Mouse (Mus musculus): ENCODE results near the gene Olfr324. TPM values are rescaled to one million over a fixed set of nuclear protein-coding genes. Genes with fewer than 3 reads are reported as not detected.

Gene Olfr324
- polyA plus RNA-seq, 1 experiment = not detected

DNA sequence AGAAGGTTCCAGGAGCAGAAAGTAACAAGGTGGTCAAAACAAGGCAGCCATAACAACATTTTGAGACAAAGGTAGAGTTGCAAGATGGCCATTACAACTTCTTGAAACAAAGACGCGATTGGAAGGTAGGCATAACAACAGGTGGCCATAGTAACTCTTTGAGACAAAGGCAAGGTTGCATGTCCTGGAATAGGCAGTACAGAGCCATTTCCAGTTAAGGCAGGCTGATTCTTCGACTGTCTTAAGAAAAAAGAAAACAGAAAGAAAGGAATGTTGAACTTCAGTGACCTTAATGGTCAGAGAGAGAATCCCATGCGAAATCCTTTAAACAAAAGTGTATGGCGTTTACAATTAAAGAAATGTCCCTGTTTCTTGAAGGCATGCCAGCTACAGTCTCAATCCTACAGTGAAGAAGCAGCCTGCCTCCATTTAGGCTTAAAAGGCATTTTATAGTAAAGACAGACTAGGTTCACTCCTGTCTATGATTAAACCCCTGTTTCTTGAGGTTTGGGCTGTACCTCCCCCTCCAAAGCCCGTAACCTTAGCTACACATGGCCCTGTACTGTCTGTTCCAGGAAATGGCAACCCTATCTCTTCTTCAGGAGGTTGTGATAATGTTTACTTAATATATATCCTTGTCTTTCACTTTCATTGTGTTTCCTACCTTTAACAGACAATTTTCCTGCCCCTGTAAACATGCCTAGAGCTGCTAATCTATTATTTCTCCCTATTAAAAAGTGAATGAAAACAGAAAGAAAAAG, 8.1 kb downstream of the Olfr324 start:
- Histone ChIP-seq H3K4me3 (ENCODE audit: insufficient read depth, low read length) (no peak overlapping the region), H3K27ac (ENCODE audit: insufficient read depth, low read depth, low read length) (no peak overlapping the region), H3K4me1 (ENCODE audit: control insufficient read depth, insufficient read depth, low read length) (no peaks in the 10 kb centered on the region)
- TF ChIP-seq CTCF (IDR thresholded peaks at IDR 0.05; ENCODE audit: low read depth, low read length) = no peak

DNA sequence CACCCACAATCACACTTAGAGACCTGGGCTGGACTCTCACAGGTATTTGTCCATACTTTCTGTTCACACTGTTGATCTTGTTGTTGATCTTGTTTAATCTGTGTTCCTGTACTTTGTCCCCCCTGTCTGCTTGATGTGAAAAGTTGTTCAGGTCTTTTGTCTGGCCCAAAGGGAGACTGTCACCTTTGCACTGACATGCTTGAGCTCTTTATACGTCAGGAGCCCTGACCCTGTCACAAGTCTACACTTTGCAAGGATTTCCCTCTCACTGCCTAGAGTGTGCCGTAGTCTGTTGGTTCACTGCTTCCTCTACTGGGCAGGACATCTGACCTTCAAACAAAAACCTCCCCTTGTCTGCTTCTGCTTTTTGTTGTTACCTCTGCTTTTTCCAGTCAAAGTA, 9.8 kb downstream of the Olfr324 start:
- H3K27ac ChIP-seq (ENCODE audit: insufficient read depth, low read depth, low read length) = no peak overlapping the region
- no peak overlapping the region for H3K4me3 ChIP-seq (ENCODE audit: insufficient read depth, low read length)
- TF ChIP-seq CTCF (IDR thresholded peaks at IDR 0.05; ENCODE audit: low read depth, low read length) = no peak
- no peak for TF ChIP-seq POLR2A (IDR thresholded peaks at IDR 0.05; ENCODE audit: borderline replicate concordance, low read depth, low read length)
- H3K4me1 ChIP-seq (ENCODE audit: control insufficient read depth, insufficient read depth, low read length) = no peaks in the 10 kb centered on the region

DNA sequence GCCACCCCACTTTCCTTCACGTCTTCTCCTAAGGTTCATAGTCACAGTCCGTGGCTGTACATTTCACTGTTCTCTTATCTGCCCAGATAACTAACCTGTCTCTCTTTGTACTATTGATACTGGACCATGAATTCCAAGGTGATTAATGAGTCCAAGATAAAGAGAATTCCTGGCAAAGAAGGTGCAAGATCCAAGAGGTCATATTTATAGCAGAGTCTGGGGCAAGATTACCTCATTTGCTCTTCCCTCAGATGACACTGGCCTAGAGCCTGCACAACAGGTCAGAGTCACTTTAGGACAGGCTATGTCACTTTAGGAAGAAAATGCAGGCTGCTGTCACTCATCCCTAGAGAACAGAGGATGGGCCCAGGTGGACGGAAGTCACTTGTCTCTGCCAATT, 10.3 kb downstream of the Olfr324 start:
- no peak overlapping the region for H3K4me3 ChIP-seq (ENCODE audit: insufficient read depth, low read length)
- no peak overlapping the region for H3K27ac ChIP-seq (ENCODE audit: insufficient read depth, low read depth, low read length)
- TF ChIP-seq POLR2A (IDR thresholded peaks at IDR 0.05; ENCODE audit: borderline replicate concordance, low read depth, low read length) (no peak), CTCF (IDR thresholded peaks at IDR 0.05; ENCODE audit: low read depth, low read length) (no peak)
- H3K4me1 ChIP-seq (ENCODE audit: control insufficient read depth, insufficient read depth, low read length) = no peaks in the 10 kb centered on the region

DNA sequence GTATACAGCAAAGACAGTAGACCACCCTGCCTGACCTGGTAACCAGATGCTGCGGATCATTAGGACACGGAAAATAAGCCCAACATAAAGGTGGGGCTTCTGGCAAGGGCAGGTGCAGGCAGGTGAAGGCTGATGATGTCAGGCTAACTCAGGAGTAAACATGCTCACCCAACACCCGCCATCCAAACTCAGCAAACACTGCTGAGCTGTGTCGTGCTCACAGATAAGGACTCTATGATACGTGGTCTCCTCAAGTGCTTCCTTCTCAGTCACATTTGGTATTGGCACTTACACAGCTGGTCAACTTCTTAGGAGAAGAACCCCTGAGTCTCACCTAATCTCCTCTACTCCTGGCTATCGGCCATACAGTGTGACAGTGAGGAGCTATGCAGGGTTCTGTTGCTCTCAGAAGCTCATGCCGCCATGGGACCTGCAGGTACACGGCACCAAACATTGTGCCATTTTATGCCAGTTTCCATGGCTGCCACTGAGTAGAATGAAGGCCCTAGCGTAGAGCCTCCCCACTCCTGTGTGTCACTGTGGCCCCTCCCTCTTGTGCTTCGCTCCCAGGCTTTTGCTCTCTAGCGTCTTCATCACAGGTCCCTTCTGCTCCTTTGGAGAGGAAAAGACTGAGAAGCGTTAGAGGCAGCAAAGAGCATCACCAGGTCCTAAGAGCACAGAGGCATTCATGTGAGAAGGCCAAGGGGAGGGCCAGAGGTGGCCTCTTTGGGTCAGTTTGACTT, 11.4 kb downstream of the Olfr324 start:
- H3K4me1 ChIP-seq (ENCODE audit: control insufficient read depth, insufficient read depth, low read length) = no peaks in the 10 kb centered on the region

DNA sequence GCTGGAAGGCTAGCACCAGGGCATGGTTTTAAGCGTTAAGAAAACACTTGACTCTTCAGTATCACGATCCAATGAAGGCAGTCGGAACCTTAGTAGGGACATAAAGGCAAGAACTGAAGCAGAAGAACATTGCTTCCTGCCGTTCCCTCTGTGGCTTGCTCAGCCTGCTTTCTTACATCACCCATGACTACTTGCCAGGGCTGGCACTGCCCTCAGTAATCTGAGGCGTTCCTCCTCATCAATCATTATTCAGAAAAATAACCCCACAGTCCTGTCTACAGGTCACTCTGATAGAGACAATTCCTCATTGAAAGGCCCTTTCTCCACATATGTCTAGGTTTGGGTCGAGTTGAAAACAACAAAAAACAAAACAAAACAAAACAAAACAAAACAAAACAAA, 12.1 kb downstream of the Olfr324 start:
- Histone ChIP-seq H3K4me3 (ENCODE audit: insufficient read depth, low read length) (no peak overlapping the region), H3K27ac (ENCODE audit: insufficient read depth, low read depth, low read length) (no peak overlapping the region), H3K4me1 (ENCODE audit: control insufficient read depth, insufficient read depth, low read length) (no peaks in the 10 kb centered on the region)
- no peak for TF ChIP-seq CTCF (IDR thresholded peaks at IDR 0.05; ENCODE audit: low read depth, low read length)
- TF ChIP-seq POLR2A (IDR thresholded peaks at IDR 0.05; ENCODE audit: borderline replicate concordance, low read depth, low read length) = no peak

More for the DNA sequence above, 11.4 kb downstream of the Olfr324 start:
- Histone ChIP-seq H3K4me3 (ENCODE audit: insufficient read depth, low read length) (no peak overlapping the region), H3K27ac (ENCODE audit: insufficient read depth, low read depth, low read length) (no peak overlapping the region)
- TF ChIP-seq CTCF (IDR thresholded peaks at IDR 0.05; ENCODE audit: low read depth, low read length) (no peak), POLR2A (IDR thresholded peaks at IDR 0.05; ENCODE audit: borderline replicate concordance, low read depth, low read length) (no peak)

DNA sequence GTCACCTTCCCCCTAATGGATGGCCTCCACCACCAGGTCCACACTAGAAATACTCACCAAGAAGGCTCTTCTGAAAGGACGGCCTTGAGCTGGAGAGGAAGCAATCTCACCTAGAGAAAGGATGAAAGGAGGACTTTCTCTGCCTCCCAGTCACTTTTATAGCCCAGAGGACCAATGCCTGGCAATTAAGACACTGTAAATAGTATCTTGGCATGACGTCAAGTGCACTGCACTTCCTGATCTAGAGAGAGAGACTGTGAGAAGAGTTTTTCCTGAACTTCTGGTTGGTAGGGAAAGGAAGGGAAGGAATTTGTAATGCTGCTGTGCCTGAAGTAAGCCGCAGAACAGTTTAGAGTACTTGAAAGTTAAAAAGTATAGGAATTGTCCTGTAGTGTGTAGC, 18.4 kb downstream of the Olfr324 start:
- TF ChIP-seq CTCF (IDR thresholded peaks at IDR 0.05; ENCODE audit: low read depth, low read length) = no peak
- no peak for TF ChIP-seq POLR2A (IDR thresholded peaks at IDR 0.05; ENCODE audit: borderline replicate concordance, low read depth, low read length)
- H3K4me3 ChIP-seq (ENCODE audit: insufficient read depth, low read length) = no peak overlapping the region
- H3K4me1 ChIP-seq (ENCODE audit: control insufficient read depth, insufficient read depth, low read length) = no peaks in the 10 kb centered on the region
- H3K27ac ChIP-seq (ENCODE audit: insufficient read depth, low read depth, low read length) = no peak overlapping the region

DNA sequence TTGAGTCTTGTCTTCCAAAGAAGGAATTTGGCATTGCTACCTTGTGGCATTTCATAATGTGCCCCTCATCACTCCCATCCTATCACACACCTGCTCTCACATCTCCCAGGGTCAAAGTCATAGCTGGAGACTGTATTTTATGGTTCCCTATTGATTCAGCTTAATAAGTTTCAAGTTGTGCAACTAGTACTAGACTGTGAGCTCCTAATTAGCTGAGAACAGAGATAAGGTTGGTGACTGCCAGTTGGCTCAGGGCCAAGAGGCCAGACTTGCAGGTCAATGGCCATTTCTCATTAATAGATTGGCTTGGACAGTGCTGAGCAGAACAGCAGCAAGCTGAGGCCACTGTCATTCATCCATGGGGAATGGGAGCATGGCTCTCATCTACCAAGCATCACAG, 19.6 kb downstream of the Olfr324 start:
- TF ChIP-seq CTCF (IDR thresholded peaks at IDR 0.05; ENCODE audit: low read depth, low read length) = no peak
- no peak for TF ChIP-seq POLR2A (IDR thresholded peaks at IDR 0.05; ENCODE audit: borderline replicate concordance, low read depth, low read length)
- no peak overlapping the region for H3K27ac ChIP-seq (ENCODE audit: insufficient read depth, low read depth, low read length)
- H3K4me1 ChIP-seq (ENCODE audit: control insufficient read depth, insufficient read depth, low read length) = no peaks in the 10 kb centered on the region
- no peak overlapping the region for H3K4me3 ChIP-seq (ENCODE audit: insufficient read depth, low read length)

DNA sequence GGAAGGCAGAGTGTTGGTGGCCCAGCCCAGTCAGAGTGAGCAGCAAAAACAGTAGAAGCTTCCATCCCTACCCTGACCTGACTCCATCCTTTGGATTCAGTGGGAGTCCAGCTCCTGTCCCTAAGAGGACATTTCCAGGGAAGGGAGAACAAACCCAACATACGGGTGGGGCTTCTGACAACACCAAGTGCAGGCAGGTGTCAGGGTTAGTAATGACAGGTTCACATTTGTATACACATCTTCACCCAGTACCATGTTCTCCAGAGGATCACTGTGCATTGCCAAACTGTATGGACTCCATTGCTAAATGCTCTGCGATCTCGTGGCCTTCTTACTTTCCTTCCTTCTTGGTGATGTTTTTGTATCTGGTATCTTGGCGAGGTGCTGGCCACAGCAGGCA, 21.1 kb downstream of the Olfr324 start, which contains the start of gene 2210407C18Rik:
Gene 2210407C18Rik (minus strand): TSS at position 101 of the 400 bp plus-strand sequence.
- Histone ChIP-seq H3K4me3 (ENCODE audit: insufficient read depth, low read length) (no peak within 1 kb of the TSS), H3K27ac (ENCODE audit: insufficient read depth, low read depth, low read length) (no peak within 1 kb of the TSS), H3K4me1 (ENCODE audit: control insufficient read depth, insufficient read depth, low read length) (no peaks in the 10 kb centered on the region)
- TF ChIP-seq POLR2A (IDR thresholded peaks at IDR 0.05; ENCODE audit: borderline replicate concordance, low read depth, low read length) (no peak), CTCF (IDR thresholded peaks at IDR 0.05; ENCODE audit: low read depth, low read length) (no peak)

DNA sequence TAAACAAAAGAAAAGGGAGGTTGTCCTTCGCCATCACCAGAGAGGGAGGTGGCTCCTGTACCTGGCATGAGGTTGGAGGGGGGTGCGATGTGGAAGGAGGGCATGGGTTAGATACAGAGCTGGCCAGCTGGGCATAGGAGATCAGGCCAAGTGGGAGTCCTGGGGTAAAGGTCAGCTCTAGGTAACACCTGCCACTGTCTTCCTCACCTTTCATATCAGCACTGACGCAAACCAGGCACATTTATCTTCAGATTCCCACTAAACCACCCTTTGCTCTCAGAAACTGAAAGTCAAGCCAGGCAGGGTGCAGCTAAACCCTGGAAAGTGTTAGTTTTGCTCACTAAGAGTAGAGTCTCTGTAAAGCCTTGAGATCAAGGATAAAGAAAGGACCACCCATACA, 23.5 kb downstream of the Olfr324 start:
- Histone ChIP-seq H3K4me1 (ENCODE audit: control insufficient read depth, insufficient read depth, low read length) (no peaks in the 10 kb centered on the region), H3K4me3 (ENCODE audit: insufficient read depth, low read length) (no peak overlapping the region), H3K27ac (ENCODE audit: insufficient read depth, low read depth, low read length) (no peak overlapping the region)
- TF ChIP-seq CTCF (IDR thresholded peaks at IDR 0.05; ENCODE audit: low read depth, low read length) (no peak), POLR2A (IDR thresholded peaks at IDR 0.05; ENCODE audit: borderline replicate concordance, low read depth, low read length) (no peak)

DNA sequence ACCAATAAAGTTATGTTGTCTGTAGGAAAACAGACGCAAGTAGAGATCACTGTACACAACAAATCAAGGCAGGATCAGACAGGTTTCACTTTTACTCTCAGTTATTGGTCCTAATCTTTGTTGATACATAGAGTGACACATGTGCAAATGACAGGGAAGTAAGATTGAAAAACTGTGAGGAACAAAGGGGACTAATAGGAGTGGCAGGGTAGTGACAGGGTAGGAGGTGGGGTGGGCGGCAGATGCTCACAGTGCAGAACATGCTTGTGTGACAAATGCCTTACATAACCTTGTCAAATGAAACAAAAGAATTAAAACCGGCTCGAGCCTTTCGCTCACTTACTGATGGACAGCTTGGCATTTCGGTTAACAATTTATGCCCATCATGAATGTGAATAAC, 23.9 kb downstream of the Olfr324 start:
- TF ChIP-seq POLR2A (IDR thresholded peaks at IDR 0.05; ENCODE audit: borderline replicate concordance, low read depth, low read length) = no peak
- no peak for TF ChIP-seq CTCF (IDR thresholded peaks at IDR 0.05; ENCODE audit: low read depth, low read length)
- H3K4me1 ChIP-seq (ENCODE audit: control insufficient read depth, insufficient read depth, low read length) = no peaks in the 10 kb centered on the region
- H3K27ac ChIP-seq (ENCODE audit: insufficient read depth, low read depth, low read length) = no peak overlapping the region
- H3K4me3 ChIP-seq (ENCODE audit: insufficient read depth, low read length) = no peak overlapping the region

All from bone marrow macrophage, adult 2 months (primary cell).